Mouse (Mus musculus) liver, embryonic 14.5 days (tissue): ENCODE data around the gene Gm1043. TPM values are rescaled to one million over a fixed set of nuclear protein-coding genes. Genes with fewer than 3 reads are reported as not detected.

Source experiments
- ATAC-seq: fragments of 200-750 bp; cut with Nextera tagmentation; 2 replicates; pipeline ENCODE4 v1.8.0; 2017; ENCODE audit warnings: moderate number of reproducible peaks, mild to moderate bottlenecking, moderate library complexity; ENCODE audit not compliant: insufficient read depth
- DNase-seq, 3 experiments: peaks; one replicate each; pipeline ENCODE4 v3.0.0-alpha.2; 2012 to 2013; ENCODE audit warnings: low read depth in 3 of 3, low spot score in 3 of 3
- H3K27ac ChIP-seq: fragments of 300-500 bp; sonication (generic); 2 replicates; pipeline ENCODE4 v1.5.1; 2014; ENCODE audit warnings: moderate library complexity, mild to moderate bottlenecking, control low read depth, inconsistent platforms
- H3K27me3 ChIP-seq: fragments of 300-500 bp; sonication (generic); 2 replicates; pipeline ENCODE4 v1.6.1; 2014; ENCODE audit warnings: mild to moderate bottlenecking, low read length, moderate library complexity; ENCODE audit not compliant: control insufficient read depth, insufficient read depth
- H3K36me3 ChIP-seq: fragments of 300-500 bp; sonication (generic); replicated peaks from 2 replicates; pipeline ENCODE4 v1.6.1; 2014; ENCODE audit warnings: low read depth; ENCODE audit not compliant: control insufficient read depth, insufficient read depth
- H3K4me1 ChIP-seq, 2 experiments: fragments of 200-500 bp in 1 of 2; fragments of 300-500 bp in 1 of 2; sonication (generic) in 1 of 2; replicated peaks; 2 replicates each; pipeline ENCODE4 v1.6.1; 2012 to 2014; ENCODE audit warnings: antibody characterized with exemption in 1 of 2, inconsistent platforms in 1 of 2, low read length in 1 of 2; ENCODE audit not compliant: control insufficient read depth in 2 of 2, insufficient read depth in 2 of 2
- H3K4me2 ChIP-seq: fragments of 300-500 bp; sonication (generic); 2 replicates; pipeline ENCODE4 v1.6.1; 2014; ENCODE audit warnings: low read depth, mild to moderate bottlenecking, control low read depth, moderate library complexity
- H3K4me3 ChIP-seq, 2 experiments: fragments of 200-500 bp in 1 of 2; fragments of 300-500 bp in 1 of 2; sonication (generic) in 1 of 2; 2 replicates each; pipeline ENCODE4 v1.5.1; 2012 to 2014; ENCODE audit warnings: low read depth in 2 of 2, low read length in 2 of 2, mild to moderate bottlenecking in 2 of 2, control low read depth in 1 of 2, inconsistent platforms in 1 of 2, moderate library complexity in 1 of 2; ENCODE audit not compliant: insufficient read depth in 1 of 2
- H3K9ac ChIP-seq: fragments of 300-500 bp; sonication (generic); replicated peaks from 2 replicates; pipeline ENCODE4 v1.6.1; 2014; ENCODE audit warnings: mild to moderate bottlenecking, control low read depth, moderate library complexity
- H3K9me3 ChIP-seq: fragments of 300-500 bp; sonication (generic); 2 replicates; pipeline ENCODE4 v1.6.1; 2016; ENCODE audit warnings: low read length, mixed read lengths; ENCODE audit not compliant: control insufficient read depth
- CTCF ChIP-seq: IDR thresholded peaks from 2 replicates; pipeline ENCODE4 v1.5.1; 2016; ENCODE audit warnings: antibody characterized with exemption, low read depth, control low read depth
- EP300 ChIP-seq: IDR thresholded peaks from 2 replicates; pipeline ENCODE4 v1.6.1; 2016; ENCODE audit warnings: antibody characterized with exemption, low read depth
- WGBS: fragments of 180-500 bp; shearing (Covaris S2); extraction: QIAGEN DNeasy Blood & Tissue Kit; methylation state at CpG from one replicate; pipeline ENCODE4 v1.1.7; 2014; ENCODE audit not compliant: insufficient replicate concordance; 5-methylcytosine and 5-hydroxymethylcytosine counted together
- polyA plus RNA-seq, 2 experiments: library from polyadenylated mRNA; depleted of rRNA in 1 of 2; stranded (reverse) in 1 of 2; unstranded in 1 of 2; fragments of >200 nt; fragmentation: Nextera tagmentation in 1 of 2; extraction: Ambion mirVana in 1 of 2; gene quantifications; 2 replicates each; pipeline versions ENCODE4 v1.2.1 to v1.2.3; 2012 to 2014

The Gm1043 gene
- not detected in 2 replicates for polyA plus RNA-seq (2012; rRNA removed)
- not detected in 2 replicates for polyA plus RNA-seq (2014; fragmentation: Nextera tagmentation; extraction: Ambion mirVana)

- DNase-seq (no peak), ATAC-seq (no peak)
- no peak within 1 kb of the TSS for H3K9ac ChIP-seq
- 75% methylated on average over 16 of the region's 16 CpGs for WGBS
- no peak within 1 kb of the TSS for H3K27ac ChIP-seq
- H3K4me2 ChIP-seq = no peak within 1 kb of the TSS
- no peaks in the 10 kb centered on the region for H3K36me3 ChIP-seq
- H3K4me1 ChIP-seq = no peaks in the 10 kb centered on the region
- TF ChIP-seq EP300 (no peak), CTCF (no peak)
- H3K27me3 ChIP-seq = no peaks in the 10 kb centered on the region
- H3K9me3 ChIP-seq = no peaks in the 10 kb centered on the region
- H3K4me3 ChIP-seq = no peak within 1 kb of the TSS
Observed at GRCm38 (mm10) chr5:37085241-37085640, at the start of gene Gm1043. Gene Gm1043 (plus strand): TSS chr5:37085370.

DNA sequence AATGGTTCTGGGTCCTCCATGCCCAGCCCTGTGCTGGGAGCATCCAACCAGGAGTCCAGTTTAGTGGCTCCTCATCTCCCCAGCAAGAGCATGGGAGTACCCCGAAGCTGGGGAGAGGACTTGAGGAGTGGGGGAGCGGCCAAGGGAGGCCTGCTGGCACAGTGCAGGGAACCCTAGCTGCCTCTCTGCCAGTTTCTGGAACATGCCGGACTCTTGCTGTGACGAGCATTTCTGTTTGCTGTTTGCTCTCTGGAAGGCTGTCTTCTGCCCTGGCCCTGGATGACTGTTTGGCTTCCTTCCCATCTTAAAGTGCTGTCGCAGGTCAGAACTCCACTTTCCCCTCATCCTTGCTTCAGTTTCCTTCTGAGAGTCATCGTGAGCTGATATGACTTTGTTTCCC lies 49.3 kb upstream of the Gm1043 start:
- Histone ChIP-seq H3K27ac (no peak overlapping the region), H3K27me3 (no peaks in the 10 kb centered on the region), H3K4me2 (no peak overlapping the region), H3K4me3 (no peak overlapping the region), H3K36me3 (no peaks in the 10 kb centered on the region), H3K9me3 (no peaks in the 10 kb centered on the region), H3K4me1 (no peaks in the 10 kb centered on the region), H3K9ac (no peak overlapping the region)
- WGBS = 70% methylated on average over 6 of the region's 6 CpGs
- ATAC-seq (no peak), DNase-seq (no peak)
- no peak for TF ChIP-seq CTCF
- TF ChIP-seq EP300 = no peak

GRCm38 (mm10) chr5:37036884-37037283 lies 48.3 kb upstream of the Gm1043 start:
- H3K36me3 ChIP-seq = no peaks in the 10 kb centered on the region
- no peaks in the 10 kb centered on the region for H3K9me3 ChIP-seq
- H3K4me3 ChIP-seq = no peak overlapping the region
- ATAC-seq = no peak
- 41% methylated on average over 3 of the region's 3 CpGs for WGBS
- no peak for DNase-seq
- H3K4me1 ChIP-seq = no peaks in the 10 kb centered on the region
- TF ChIP-seq CTCF = no peak
- no peak for TF ChIP-seq EP300
- no peaks in the 10 kb centered on the region for H3K27me3 ChIP-seq
- H3K9ac ChIP-seq = no peak overlapping the region
- H3K27ac ChIP-seq = no peak overlapping the region
- no peak overlapping the region for H3K4me2 ChIP-seq

DNA sequence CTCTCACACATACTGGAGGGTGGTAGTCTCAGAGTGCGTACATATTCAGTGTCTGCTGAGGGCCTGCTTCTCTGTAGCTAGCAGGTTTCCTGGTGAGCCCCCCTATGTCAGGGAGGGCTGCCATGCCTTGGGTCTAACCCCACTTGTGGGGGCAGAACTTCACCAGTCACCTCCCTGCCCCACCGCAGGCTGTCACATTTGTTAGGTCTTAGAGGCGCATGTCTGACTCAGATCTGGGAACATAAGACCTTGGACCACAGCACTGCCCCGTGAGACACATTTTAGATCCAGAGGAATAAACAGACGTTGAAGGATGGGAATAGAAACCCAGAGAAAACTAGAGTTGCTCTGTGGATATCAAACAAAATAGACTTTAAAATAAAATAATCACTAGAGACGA lies 45.3 kb upstream of the Gm1043 start:
- Histone ChIP-seq H3K4me1 (no peaks in the 10 kb centered on the region), H3K27me3 (no peaks in the 10 kb centered on the region), H3K27ac (no peak overlapping the region), H3K36me3 (no peaks in the 10 kb centered on the region), H3K4me3 (no peak overlapping the region), H3K9ac (no peak overlapping the region), H3K4me2 (no peak overlapping the region), H3K9me3 (no peaks in the 10 kb centered on the region)
- 59% methylated on average over 6 of the region's 6 CpGs for WGBS
- ATAC-seq (no peak), DNase-seq (no peak)
- TF ChIP-seq CTCF (no peak), EP300 (no peak)

- no peak for ATAC-seq
- Histone ChIP-seq H3K9ac (no peak overlapping the region), H3K36me3 (no peaks in the 10 kb centered on the region), H3K27me3 (no peaks in the 10 kb centered on the region), H3K4me1 (no peaks in the 10 kb centered on the region), H3K4me3 (no peak overlapping the region), H3K4me2 (no peak overlapping the region), H3K9me3 (no peaks in the 10 kb centered on the region), H3K27ac (no peak overlapping the region)
- no peak for TF ChIP-seq EP300
- no peak for TF ChIP-seq CTCF
- 19% methylated on average over 9 of the region's 9 CpGs for WGBS
- no peak for DNase-seq
Observed at GRCm38 (mm10) chr5:37040711-37041110, 44.5 kb upstream of the Gm1043 start.
